8 mouse cellular contexts compared by ENCODE assay signal in genomic region chr6:87101281-87101954, GRCm38 (mm10). TPM values are rescaled to one million over a fixed set of nuclear protein-coding genes. Genes with fewer than 3 reads are reported as not detected.
DNase-seq lines count a peak whose midpoint lies in the region; ATAC-seq and TF ChIP-seq lines count a peak whose summit lies in the region.

No protein-coding gene starts in this region.

- DNase-seq in 3T3-L1 (ENCODE audit: low read depth, low spot score) = peak; percentile 94
- DNase-seq in adrenal gland, postnatal 4 days (ENCODE audit: low spot score in 2 of 2) = peak; percentile 75 to 78
- DNase-seq in heart, adult 9 months (ENCODE audit: low spot score in 2 of 2) = peak; percentile 49 to 84
- peak; percentile 87 for DNase-seq in kidney, adult 9 months
- peak; percentile 66 to 77 for DNase-seq in spleen, adult 2 months (ENCODE audit: low read depth in 1 of 2, low spot score in 2 of 2)

- H3K4me2 ChIP-seq in embryonic facial prominence, embryonic 13.5 days = peak overlapping the region; percentile 59
- H3K4me2 ChIP-seq in limb, embryonic 13.5 days (replicated peaks) = peak overlapping the region; percentile 61
- H3K4me2 ChIP-seq in midbrain, embryonic 16.5 days (ENCODE audit: low read length) = peak overlapping the region; percentile 62

- no peaks in the 10 kb centered on the region for H3K36me3 ChIP-seq in embryonic facial prominence, embryonic 13.5 days
- H3K36me3 ChIP-seq in limb, embryonic 13.5 days = no peaks in the 10 kb centered on the region
- no peaks in the 10 kb centered on the region for H3K36me3 ChIP-seq in midbrain, embryonic 16.5 days (ENCODE audit: control insufficient read depth, insufficient read depth, low read length)
- H3K36me3 ChIP-seq in spleen, adult 2 months (ENCODE audit: control insufficient read depth, insufficient read depth, low read length) = no peaks in the 10 kb centered on the region

- peaks cover 49% of the 10 kb centered on the region for H3K4me1 ChIP-seq in embryonic facial prominence, embryonic 13.5 days
- peaks cover 59% of the 10 kb centered on the region for H3K4me1 ChIP-seq in limb, embryonic 13.5 days
- H3K4me1 ChIP-seq in midbrain, embryonic 16.5 days (ENCODE audit: control insufficient read depth, insufficient read depth, low read length) = peaks cover 10% of the 10 kb centered on the region
- no peaks in the 10 kb centered on the region for H3K4me1 ChIP-seq in spleen, adult 2 months (ENCODE audit: control insufficient read depth, insufficient read depth, insufficient read length)

- no peak for ATAC-seq in embryonic facial prominence, embryonic 13.5 days (ENCODE audit: insufficient number of reproducible peaks, insufficient read depth, low FRiP score, low TSS enrichment, low read depth)
- peak; percentile 48; the same call in 1 of the 2 replicates for ATAC-seq in limb, embryonic 13.5 days (ENCODE audit: low FRiP score, low read depth)
- ATAC-seq in midbrain, embryonic 16.5 days = peak; percentile 63

- H3K4me3 ChIP-seq in embryonic facial prominence, embryonic 13.5 days = peak overlapping the region; percentile 18; the same call in 1 of the 2 replicates
- peak overlapping the region; percentile 30 for H3K4me3 ChIP-seq in limb, embryonic 13.5 days
- peak overlapping the region; percentile 20 for H3K4me3 ChIP-seq in midbrain, embryonic 16.5 days (ENCODE audit: low read depth, low read length)
- peak overlapping the region; percentile 12; the same call in 1 of the 2 replicates for H3K4me3 ChIP-seq in spleen, adult 2 months (ENCODE audit: extremely low read depth, insufficient read depth, insufficient read length)

- H3K9me3 ChIP-seq in embryonic facial prominence, embryonic 13.5 days = no peaks in the 10 kb centered on the region
- H3K9me3 ChIP-seq in limb, embryonic 13.5 days = no peaks in the 10 kb centered on the region
- H3K9me3 ChIP-seq in midbrain, embryonic 16.5 days (replicated peaks; ENCODE audit: control insufficient read depth, low read length, poor library complexity, severe bottlenecking) = no peaks in the 10 kb centered on the region

- peak overlapping the region; percentile 24; the same call in 1 of the 2 replicates for H3K27ac ChIP-seq in embryonic facial prominence, embryonic 13.5 days
- H3K27ac ChIP-seq in limb, embryonic 13.5 days = peak overlapping the region; percentile 81; the same call in 1 of the 2 replicates
- no peak overlapping the region for H3K27ac ChIP-seq in midbrain, embryonic 16.5 days (ENCODE audit: low read length)
- no peak overlapping the region for H3K27ac ChIP-seq in spleen, adult 2 months (ENCODE audit: insufficient read depth, low read length)

- WGBS in embryonic facial prominence, embryonic 13.5 days = 10% methylated on average over 12 of the region's 12 CpGs
- WGBS in limb, embryonic 13.5 days = 14% methylated on average over 12 of the region's 12 CpGs
- WGBS in midbrain, embryonic 16.5 days = 11% methylated on average over 12 of the region's 12 CpGs
- whole genome bisulfite sequencing in spleen, adult 2 months = 13% methylated on average over 12 of the region's 12 CpGs

- peak; percentile 94 for TF ChIP-seq CTCF in spleen, adult 2 months (IDR thresholded peaks at IDR 0.05; ENCODE audit: extremely low read depth, insufficient read depth, insufficient read length, insufficient replicate concordance)

- peak overlapping the region; percentile 62 for H3K9ac ChIP-seq in embryonic facial prominence, embryonic 13.5 days
- H3K9ac ChIP-seq in limb, embryonic 13.5 days = peak overlapping the region; percentile 43; the same call in 1 of the 2 replicates
- H3K9ac ChIP-seq in midbrain, embryonic 16.5 days (ENCODE audit: low read depth, low read length) = peak overlapping the region; percentile 57

- no peak for TF ChIP-seq POLR2A in spleen, adult 2 months (IDR thresholded peaks at IDR 0.05; ENCODE audit: low read depth, low read length)

- H3K27me3 ChIP-seq in embryonic facial prominence, embryonic 13.5 days = no peaks in the 10 kb centered on the region
- no peaks in the 10 kb centered on the region for H3K27me3 ChIP-seq in limb, embryonic 13.5 days
- H3K27me3 ChIP-seq in midbrain, embryonic 16.5 days (ENCODE audit: control insufficient read depth, insufficient read depth, low read depth, low read length) = no peaks in the 10 kb centered on the region
- H3K27me3 ChIP-seq in spleen, adult 2 months (ENCODE audit: control insufficient read depth, insufficient read depth, low read length) = no peaks in the 10 kb centered on the region

RNA-seq across cellular contexts. Expression of gene D6Ertd527e, which starts 3.1 kb away (rescaled TPM):
- under 1 TPM in 1 of 2 experiments, not detected in 1; 0.28 TPM for total RNA-seq in adrenal gland, postnatal 4 days (2021)
- polyA plus RNA-seq in embryonic facial prominence, embryonic 13.5 days (2015; fragmentation: Nextera tagmentation; extraction: Ambion mirVana) = 0.15 and 0.28 TPM in 2 replicates
- 0.56 and 0.59 TPM in 2 replicates for polyA plus RNA-seq in limb, embryonic 13.5 days (2015; fragmentation: Nextera tagmentation; extraction: Ambion mirVana)
- polyA plus RNA-seq in midbrain, embryonic 16.5 days (2015; fragmentation: Nextera tagmentation; extraction: Ambion mirVana) = 0.19 TPM in 1 of 2 replicates, not detected in the other
- polyA plus RNA-seq in spleen, adult 2 months (2012; rRNA removed) = 0.90 and 2.9 TPM in 2 replicates

RNA-seq across cellular contexts. Expression of gene Gfpt1, which starts 58.8 kb away (rescaled TPM):
- total RNA-seq in adrenal gland, postnatal 4 days (2021) = 10 to 100 TPM; 39.8 to 42.6 TPM
- polyA plus RNA-seq in embryonic facial prominence, embryonic 13.5 days (2015; fragmentation: Nextera tagmentation; extraction: Ambion mirVana) = 22.0 and 22.2 TPM in 2 replicates
- polyA plus RNA-seq in limb, embryonic 13.5 days (2015; fragmentation: Nextera tagmentation; extraction: Ambion mirVana) = 26.2 and 27.3 TPM in 2 replicates
- polyA plus RNA-seq in midbrain, embryonic 16.5 days (2015; fragmentation: Nextera tagmentation; extraction: Ambion mirVana) = 28.4 and 30.0 TPM in 2 replicates
- 5.6 and 6.1 TPM in 2 replicates for polyA plus RNA-seq in spleen, adult 2 months (2012; rRNA removed)

Comparison
In these comparisons a context has a peak if more than half of its experiments do, and no peak if none do; other contexts are left out.
1. H3K27ac ChIP-seq: peak in embryonic facial prominence, embryonic 13.5 days (single experiment) and limb, embryonic 13.5 days (single experiment); none in midbrain, embryonic 16.5 days (single experiment) and spleen, adult 2 months (single experiment).
2. Peak in every context shown above with its lines, with median percentiles within 50 percentile points of each other: DNase-seq, H3K4me2 ChIP-seq, H3K4me3 ChIP-seq and H3K9ac ChIP-seq.